Mouse (Mus musculus): Measurements from ENCODE around the gene Slc35g2. TPM values are rescaled to one million over a fixed set of nuclear protein-coding genes. Genes with fewer than 3 reads are reported as not detected.

Slc35g2 gene
- 7.5 and 8.5 TPM in 2 replicates for polyA plus RNA-seq (2014; fragmentation: Nextera tagmentation; extraction: Ambion mirVana)

GRCm38 (mm10) chr9:100570626-100571233, at the start of gene Slc35g2:
TSS of gene Slc35g2 (minus strand) at chr9:100571090.
- Histone ChIP-seq H3K27ac (ENCODE audit: low read depth, low read length) (no peak within 1 kb of the TSS; the same call in 1 of the 2 replicates), H3K27me3 (ENCODE audit: control insufficient read depth, insufficient read depth, low read length) (no peaks in the 10 kb centered on the region), H3K4me1 (replicated peaks; ENCODE audit: control insufficient read depth, insufficient read depth, low read length) (peaks cover 4% of the 10 kb centered on the region; the same call in 1 of the 2 replicates), H3K4me3 (ENCODE audit: low read depth, low read length) (peak within 1 kb of the TSS; percentile 59), H3K9me3 (ENCODE audit: control insufficient read depth, low read length) (no peaks in the 10 kb centered on the region), H3K36me3 (ENCODE audit: control insufficient read depth, insufficient read depth, low read length) (no peaks in the 10 kb centered on the region), H3K4me2 (ENCODE audit: low read depth, low read length, severe bottlenecking) (peak within 1 kb of the TSS; percentile 88), H3K9ac (ENCODE audit: low read length) (peak within 1 kb of the TSS; percentile 71)
- under 1% methylated on average over 55 of the region's 55 CpGs for WGBS
- DNase-seq (ENCODE audit: low spot score) (peak; percentile 90), ATAC-seq (replicated peaks; ENCODE audit: low FRiP score) (peak; percentile 92)

- no peak overlapping the region; the same call in 1 of the 2 replicates for H3K9ac ChIP-seq (ENCODE audit: low read length)
- peak overlapping the region; percentile 66; the same call in 1 of the 2 replicates for H3K27ac ChIP-seq (ENCODE audit: low read depth, low read length)
- H3K4me2 ChIP-seq (ENCODE audit: low read depth, low read length, severe bottlenecking) = no peak overlapping the region
- no peak overlapping the region for H3K4me3 ChIP-seq (ENCODE audit: low read depth, low read length)
- peak; percentile 81 for DNase-seq (ENCODE audit: low spot score)
- peak; percentile 46; the same call in 1 of the 2 replicates for ATAC-seq (replicated peaks; ENCODE audit: low FRiP score)
- peaks cover 4% of the 10 kb centered on the region; the same call in 1 of the 2 replicates for H3K4me1 ChIP-seq (replicated peaks; ENCODE audit: control insufficient read depth, insufficient read depth, low read length)
- no peaks in the 10 kb centered on the region for H3K9me3 ChIP-seq (ENCODE audit: control insufficient read depth, low read length)
- H3K27me3 ChIP-seq (ENCODE audit: control insufficient read depth, insufficient read depth, low read length) = no peaks in the 10 kb centered on the region
- WGBS = 36% methylated on average over 11 of the region's 11 CpGs
- H3K36me3 ChIP-seq (ENCODE audit: control insufficient read depth, insufficient read depth, low read length) = no peaks in the 10 kb centered on the region
Observed at GRCm38 (mm10) chr9:100616947-100617346, 46.1 kb upstream of the Slc35g2 start.

GRCm38 (mm10) chr9:100613501-100614071, 42.7 kb upstream of the Slc35g2 start:
- ATAC-seq (replicated peaks; ENCODE audit: low FRiP score) = 0 out of 2 replicates have a peak, but pooled peaks have one; percentile 21
- H3K27ac ChIP-seq (ENCODE audit: low read depth, low read length) = no peak overlapping the region
- H3K4me3 ChIP-seq (ENCODE audit: low read depth, low read length) = no peak overlapping the region
- H3K9me3 ChIP-seq (ENCODE audit: control insufficient read depth, low read length) = no peaks in the 10 kb centered on the region
- no peak for DNase-seq (ENCODE audit: low spot score)
- H3K27me3 ChIP-seq (ENCODE audit: control insufficient read depth, insufficient read depth, low read length) = no peaks in the 10 kb centered on the region
- H3K4me2 ChIP-seq (ENCODE audit: low read depth, low read length, severe bottlenecking) = no peak overlapping the region
- 67% methylated on average over 3 of the region's 3 CpGs for whole genome bisulfite sequencing
- peaks cover 4% of the 10 kb centered on the region; the same call in 1 of the 2 replicates for H3K4me1 ChIP-seq (replicated peaks; ENCODE audit: control insufficient read depth, insufficient read depth, low read length)
- H3K9ac ChIP-seq (ENCODE audit: low read length) = no peak overlapping the region
- H3K36me3 ChIP-seq (ENCODE audit: control insufficient read depth, insufficient read depth, low read length) = no peaks in the 10 kb centered on the region

- Histone ChIP-seq H3K36me3 (ENCODE audit: control insufficient read depth, insufficient read depth, low read length) (no peaks in the 10 kb centered on the region), H3K4me2 (ENCODE audit: low read depth, low read length, severe bottlenecking) (no peak overlapping the region), H3K9ac (ENCODE audit: low read length) (no peak overlapping the region), H3K9me3 (ENCODE audit: control insufficient read depth, low read length) (no peaks in the 10 kb centered on the region), H3K27ac (ENCODE audit: low read depth, low read length) (no peak overlapping the region), H3K4me3 (ENCODE audit: low read depth, low read length) (no peak overlapping the region), H3K4me1 (replicated peaks; ENCODE audit: control insufficient read depth, insufficient read depth, low read length) (no peaks in the 10 kb centered on the region), H3K27me3 (ENCODE audit: control insufficient read depth, insufficient read depth, low read length) (no peaks in the 10 kb centered on the region)
- ATAC-seq (replicated peaks; ENCODE audit: low FRiP score) (no peak), DNase-seq (ENCODE audit: low spot score) (no peak)
- WGBS = 67% methylated on average over 7 of the region's 7 CpGs
Observed at GRCm38 (mm10) chr9:100605985-100606554, 35.2 kb upstream of the Slc35g2 start.

- Histone ChIP-seq H3K36me3 (ENCODE audit: control insufficient read depth, insufficient read depth, low read length) (no peaks in the 10 kb centered on the region), H3K4me1 (replicated peaks; ENCODE audit: control insufficient read depth, insufficient read depth, low read length) (no peaks in the 10 kb centered on the region), H3K4me3 (ENCODE audit: low read depth, low read length) (no peak overlapping the region), H3K27me3 (ENCODE audit: control insufficient read depth, insufficient read depth, low read length) (no peaks in the 10 kb centered on the region), H3K9ac (ENCODE audit: low read length) (no peak overlapping the region), H3K27ac (ENCODE audit: low read depth, low read length) (no peak overlapping the region), H3K4me2 (ENCODE audit: low read depth, low read length, severe bottlenecking) (no peak overlapping the region), H3K9me3 (ENCODE audit: control insufficient read depth, low read length) (no peaks in the 10 kb centered on the region)
- 88% methylated on average over 1 of the region's 1 CpGs for WGBS
- DNase-seq (ENCODE audit: low spot score) = no peak
- ATAC-seq (replicated peaks; ENCODE audit: low FRiP score) = no peak
Observed at GRCm38 (mm10) chr9:100605522-100605921, 34.6 kb upstream of the Slc35g2 start.

- Histone ChIP-seq H3K36me3 (ENCODE audit: control insufficient read depth, insufficient read depth, low read length) (no peaks in the 10 kb centered on the region), H3K4me3 (ENCODE audit: low read depth, low read length) (no peak overlapping the region), H3K4me2 (ENCODE audit: low read depth, low read length, severe bottlenecking) (no peak overlapping the region), H3K4me1 (replicated peaks; ENCODE audit: control insufficient read depth, insufficient read depth, low read length) (no peaks in the 10 kb centered on the region; the same call in 1 of the 2 replicates), H3K9ac (ENCODE audit: low read length) (no peak overlapping the region), H3K27me3 (ENCODE audit: control insufficient read depth, insufficient read depth, low read length) (no peaks in the 10 kb centered on the region), H3K9me3 (ENCODE audit: control insufficient read depth, low read length) (no peaks in the 10 kb centered on the region), H3K27ac (ENCODE audit: low read depth, low read length) (no peak overlapping the region)
- DNase-seq (ENCODE audit: low spot score) (no peak), ATAC-seq (replicated peaks; ENCODE audit: low FRiP score) (no peak)
- WGBS = 85% methylated on average over 5 of the region's 5 CpGs
Observed at GRCm38 (mm10) chr9:100603156-100603555, 32.3 kb upstream of the Slc35g2 start.

- 95% methylated on average over 1 of the region's 1 CpGs for WGBS
- Histone ChIP-seq H3K4me1 (replicated peaks; ENCODE audit: control insufficient read depth, insufficient read depth, low read length) (no peaks in the 10 kb centered on the region; the same call in 1 of the 2 replicates), H3K4me2 (ENCODE audit: low read depth, low read length, severe bottlenecking) (no peak overlapping the region), H3K4me3 (ENCODE audit: low read depth, low read length) (no peak overlapping the region), H3K9ac (ENCODE audit: low read length) (no peak overlapping the region), H3K9me3 (ENCODE audit: control insufficient read depth, low read length) (no peaks in the 10 kb centered on the region), H3K27ac (ENCODE audit: low read depth, low read length) (no peak overlapping the region), H3K27me3 (ENCODE audit: control insufficient read depth, insufficient read depth, low read length) (no peaks in the 10 kb centered on the region), H3K36me3 (ENCODE audit: control insufficient read depth, insufficient read depth, low read length) (no peaks in the 10 kb centered on the region)
- DNase-seq (ENCODE audit: low spot score) (no peak), ATAC-seq (replicated peaks; ENCODE audit: low FRiP score) (no peak)
Observed at GRCm38 (mm10) chr9:100602130-100602529, 31.2 kb upstream of the Slc35g2 start.

GRCm38 (mm10) chr9:100599761-100600328, 29.0 kb upstream of the Slc35g2 start:
- H3K36me3 ChIP-seq (ENCODE audit: control insufficient read depth, insufficient read depth, low read length) = no peaks in the 10 kb centered on the region
- H3K9ac ChIP-seq (ENCODE audit: low read length) = no peak overlapping the region; the same call in 1 of the 2 replicates
- peak; percentile 85 for ATAC-seq (replicated peaks; ENCODE audit: low FRiP score)
- peak; percentile 57 for DNase-seq (ENCODE audit: low spot score)
- WGBS = 39% methylated on average over 3 of the region's 3 CpGs
- no peak overlapping the region for H3K4me2 ChIP-seq (ENCODE audit: low read depth, low read length, severe bottlenecking)
- H3K27ac ChIP-seq (ENCODE audit: low read depth, low read length) = no peak overlapping the region; the same call in 1 of the 2 replicates
- H3K4me1 ChIP-seq (replicated peaks; ENCODE audit: control insufficient read depth, insufficient read depth, low read length) = no peaks in the 10 kb centered on the region; the same call in 1 of the 2 replicates
- no peak overlapping the region for H3K4me3 ChIP-seq (ENCODE audit: low read depth, low read length)
- H3K27me3 ChIP-seq (ENCODE audit: control insufficient read depth, insufficient read depth, low read length) = no peaks in the 10 kb centered on the region
- H3K9me3 ChIP-seq (ENCODE audit: control insufficient read depth, low read length) = no peaks in the 10 kb centered on the region

Measured in forebrain, embryonic 11.5 days (tissue).